Mouse (Mus musculus): ENCODE data around the gene Mpzl1. TPM values are rescaled to one million over a fixed set of nuclear protein-coding genes. Genes with fewer than 3 reads are reported as not detected.
A peak's percentile ranks its signal among the peaks of the same experiment; 100 is the strongest.

The Mpzl1 gene
- polyA plus RNA-seq, 1 experiment = 43.7 TPM

DNA sequence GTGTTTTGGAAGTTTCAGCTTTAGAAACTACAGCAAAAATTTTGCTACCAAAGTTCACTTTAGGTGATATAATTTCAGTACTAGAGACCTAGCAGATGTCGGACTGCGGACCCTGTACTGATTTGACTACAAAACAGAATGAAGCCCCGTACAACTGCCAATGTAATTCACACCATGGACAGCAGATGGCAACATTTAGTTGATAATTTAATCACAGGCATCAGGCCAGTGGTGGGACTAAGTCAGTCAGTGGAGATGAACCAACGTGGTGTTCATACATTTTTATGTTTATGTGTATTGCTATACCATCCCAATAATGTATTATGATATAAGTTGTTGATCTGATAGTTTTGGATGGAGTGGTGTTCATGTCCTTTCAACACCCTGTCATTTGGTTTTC, 26.4 kb upstream of the Mpzl1 start:
- H3K4me1 ChIP-seq (ENCODE audit: control insufficient read depth, insufficient read depth, low read length) = no peaks in the 10 kb centered on the region
- peak; percentile 73 for TF ChIP-seq CTCF (IDR thresholded peaks at IDR 0.05; ENCODE audit: extremely low read depth, insufficient read depth, low read length)
- no peak for TF ChIP-seq POLR2A (IDR thresholded peaks at IDR 0.05; ENCODE audit: extremely low read depth, insufficient read depth, low read length)
- H3K27ac ChIP-seq (ENCODE audit: insufficient read depth, low read length) = no peak overlapping the region
- no peak overlapping the region for H3K4me3 ChIP-seq (ENCODE audit: insufficient read depth, low read length)

DNA sequence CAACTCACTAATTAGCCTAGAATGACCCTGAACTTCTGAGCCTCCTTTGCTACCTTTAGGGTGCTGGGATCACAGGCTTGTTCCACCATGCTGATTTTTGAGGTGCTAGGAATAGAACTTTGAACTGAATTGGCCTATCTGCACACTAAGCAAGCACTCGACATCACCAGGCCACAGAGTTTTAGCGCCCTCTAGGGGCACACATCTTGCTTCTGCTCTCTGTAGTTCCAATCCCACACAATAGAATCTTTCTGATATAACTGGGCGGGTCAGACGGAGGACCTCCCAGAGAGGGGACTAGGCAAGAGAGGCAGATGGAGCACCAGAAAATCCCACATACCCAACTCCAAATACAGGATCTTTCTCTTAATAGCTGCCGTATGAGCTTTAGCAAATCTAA, 24.3 kb upstream of the Mpzl1 start:
- Histone ChIP-seq H3K4me1 (ENCODE audit: control insufficient read depth, insufficient read depth, low read length) (no peaks in the 10 kb centered on the region), H3K27ac (ENCODE audit: insufficient read depth, low read length) (no peak overlapping the region), H3K4me3 (ENCODE audit: insufficient read depth, low read length) (no peak overlapping the region)
- TF ChIP-seq CTCF (IDR thresholded peaks at IDR 0.05; ENCODE audit: extremely low read depth, insufficient read depth, low read length) (peak; percentile 89), POLR2A (IDR thresholded peaks at IDR 0.05; ENCODE audit: extremely low read depth, insufficient read depth, low read length) (no peak)

GRCm38 (mm10) chr1:165655482-165655881, 21.1 kb upstream of the Mpzl1 start:
- H3K4me3 ChIP-seq (ENCODE audit: insufficient read depth, low read length) = no peak overlapping the region
- no peak for TF ChIP-seq CTCF (IDR thresholded peaks at IDR 0.05; ENCODE audit: extremely low read depth, insufficient read depth, low read length)
- TF ChIP-seq POLR2A (IDR thresholded peaks at IDR 0.05; ENCODE audit: extremely low read depth, insufficient read depth, low read length) = no peak

GRCm38 (mm10) chr1:165655022-165655421, 20.7 kb upstream of the Mpzl1 start:
- no peak overlapping the region for H3K4me3 ChIP-seq (ENCODE audit: insufficient read depth, low read length)
- no peak overlapping the region for H3K27ac ChIP-seq (ENCODE audit: insufficient read depth, low read length)
- H3K4me1 ChIP-seq (ENCODE audit: control insufficient read depth, insufficient read depth, low read length) = no peaks in the 10 kb centered on the region
- TF ChIP-seq CTCF (IDR thresholded peaks at IDR 0.05; ENCODE audit: extremely low read depth, insufficient read depth, low read length) (no peak), POLR2A (IDR thresholded peaks at IDR 0.05; ENCODE audit: extremely low read depth, insufficient read depth, low read length) (no peak)

More at GRCm38 (mm10) chr1:165655482-165655881, 21.1 kb upstream of the Mpzl1 start:
- Histone ChIP-seq H3K4me1 (ENCODE audit: control insufficient read depth, insufficient read depth, low read length) (no peaks in the 10 kb centered on the region), H3K27ac (ENCODE audit: insufficient read depth, low read length) (no peak overlapping the region)

GRCm38 (mm10) chr1:165653126-165653885, 19.0 kb upstream of the Mpzl1 start:
- no peak overlapping the region for H3K27ac ChIP-seq (ENCODE audit: insufficient read depth, low read length)
- TF ChIP-seq CTCF (IDR thresholded peaks at IDR 0.05; ENCODE audit: extremely low read depth, insufficient read depth, low read length) (no peak), POLR2A (IDR thresholded peaks at IDR 0.05; ENCODE audit: extremely low read depth, insufficient read depth, low read length) (no peak)
- H3K4me3 ChIP-seq (ENCODE audit: insufficient read depth, low read length) = no peak overlapping the region
- H3K4me1 ChIP-seq (ENCODE audit: control insufficient read depth, insufficient read depth, low read length) = no peaks in the 10 kb centered on the region

DNA sequence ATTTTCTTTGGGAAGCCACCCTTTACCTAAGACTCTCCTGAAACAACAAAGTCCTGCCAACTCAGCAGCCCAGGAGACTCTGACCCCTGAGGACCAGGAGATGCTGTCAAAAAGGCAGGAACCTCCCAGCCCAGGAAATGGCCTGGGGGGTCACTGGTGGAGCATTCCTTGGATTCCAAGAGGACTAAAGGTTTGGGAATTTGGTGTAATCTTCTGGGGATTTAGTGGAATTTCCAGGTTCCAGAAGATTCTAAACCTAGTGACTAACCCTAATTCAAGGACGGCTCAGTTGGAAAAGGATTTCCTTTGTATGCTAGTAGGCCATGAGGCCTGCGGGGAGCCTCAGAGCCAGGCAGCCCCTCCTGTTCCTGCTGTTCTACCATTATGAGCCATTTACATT, 18.2 kb upstream of the Mpzl1 start:
- TF ChIP-seq POLR2A (IDR thresholded peaks at IDR 0.05; ENCODE audit: extremely low read depth, insufficient read depth, low read length) (no peak), CTCF (IDR thresholded peaks at IDR 0.05; ENCODE audit: extremely low read depth, insufficient read depth, low read length) (no peak)
- H3K27ac ChIP-seq (ENCODE audit: insufficient read depth, low read length) = no peak overlapping the region
- no peak overlapping the region for H3K4me3 ChIP-seq (ENCODE audit: insufficient read depth, low read length)
- H3K4me1 ChIP-seq (ENCODE audit: control insufficient read depth, insufficient read depth, low read length) = no peaks in the 10 kb centered on the region

GRCm38 (mm10) chr1:165651158-165651557, 16.8 kb upstream of the Mpzl1 start:
- H3K27ac ChIP-seq (ENCODE audit: insufficient read depth, low read length) = no peak overlapping the region
- no peak overlapping the region for H3K4me3 ChIP-seq (ENCODE audit: insufficient read depth, low read length)
- no peaks in the 10 kb centered on the region for H3K4me1 ChIP-seq (ENCODE audit: control insufficient read depth, insufficient read depth, low read length)
- TF ChIP-seq CTCF (IDR thresholded peaks at IDR 0.05; ENCODE audit: extremely low read depth, insufficient read depth, low read length) = no peak
- TF ChIP-seq POLR2A (IDR thresholded peaks at IDR 0.05; ENCODE audit: extremely low read depth, insufficient read depth, low read length) = no peak

- no peak overlapping the region for H3K27ac ChIP-seq (ENCODE audit: insufficient read depth, low read length)
- no peaks in the 10 kb centered on the region for H3K4me1 ChIP-seq (ENCODE audit: control insufficient read depth, insufficient read depth, low read length)
- H3K4me3 ChIP-seq (ENCODE audit: insufficient read depth, low read length) = no peak overlapping the region
- no peak for TF ChIP-seq CTCF (IDR thresholded peaks at IDR 0.05; ENCODE audit: extremely low read depth, insufficient read depth, low read length)
Measured at GRCm38 (mm10) chr1:165645102-165645501, 10.8 kb upstream of the Mpzl1 start.

DNA sequence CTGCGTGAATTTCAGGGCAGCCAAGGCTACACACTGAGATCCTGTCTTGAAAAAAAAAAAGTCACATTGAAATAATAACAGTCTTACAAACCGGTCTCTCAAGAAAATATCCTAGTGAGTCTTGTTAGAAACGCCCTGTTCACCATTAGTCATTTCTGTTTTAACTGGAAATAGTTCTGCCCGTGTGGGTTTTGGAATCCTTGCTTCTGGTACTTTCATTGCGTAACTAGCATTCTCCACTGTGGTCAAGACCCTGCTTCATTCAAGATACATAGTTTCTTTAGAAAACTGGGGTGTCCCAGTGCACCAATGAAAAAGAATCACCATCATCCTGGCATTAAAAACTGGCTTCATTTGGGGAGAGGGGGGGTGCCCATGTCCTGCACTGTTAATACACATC, 9.4 kb upstream of the Mpzl1 start:
- TF ChIP-seq POLR2A (IDR thresholded peaks at IDR 0.05; ENCODE audit: extremely low read depth, insufficient read depth, low read length) = no peak
- H3K4me3 ChIP-seq (ENCODE audit: insufficient read depth, low read length) = no peak overlapping the region
- no peak overlapping the region for H3K27ac ChIP-seq (ENCODE audit: insufficient read depth, low read length)
- H3K4me1 ChIP-seq (ENCODE audit: control insufficient read depth, insufficient read depth, low read length) = no peaks in the 10 kb centered on the region

DNA sequence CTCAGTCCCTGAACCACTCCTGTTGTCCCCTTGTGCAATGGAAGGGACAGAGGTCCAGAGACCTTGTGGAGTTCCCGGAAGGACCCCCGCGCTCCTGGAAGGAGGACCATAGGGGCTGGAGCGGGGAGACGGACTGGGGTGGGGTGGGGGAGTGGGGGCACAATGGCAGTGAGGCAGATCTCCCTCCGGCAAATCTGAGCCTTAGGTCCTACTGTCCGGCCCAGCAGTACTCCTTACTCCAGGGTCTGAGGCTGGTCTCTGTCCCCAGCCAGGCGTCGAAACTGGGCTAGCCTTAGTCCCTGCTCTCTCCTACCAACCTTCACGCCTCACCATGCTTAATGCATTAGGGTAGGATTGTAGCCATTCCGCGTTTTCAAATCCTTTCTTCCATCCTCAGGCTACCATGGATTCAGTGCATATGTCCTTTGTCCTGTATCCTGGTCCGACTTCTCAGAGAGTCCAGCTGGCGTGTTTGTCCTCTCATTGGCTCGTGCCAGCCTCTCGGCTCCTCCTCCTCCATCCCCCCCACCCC, 8.5 kb upstream of the Mpzl1 start:
- peak overlapping the region; percentile 98 for H3K27ac ChIP-seq (ENCODE audit: insufficient read depth, low read length)
- H3K4me1 ChIP-seq (ENCODE audit: control insufficient read depth, insufficient read depth, low read length) = no peaks in the 10 kb centered on the region
- TF ChIP-seq CTCF (IDR thresholded peaks at IDR 0.05; ENCODE audit: extremely low read depth, insufficient read depth, low read length) (no peak), POLR2A (IDR thresholded peaks at IDR 0.05; ENCODE audit: extremely low read depth, insufficient read depth, low read length) (peak; percentile 46; the same call in 1 of the 2 replicates)
- peak overlapping the region; percentile 91 for H3K4me3 ChIP-seq (ENCODE audit: insufficient read depth, low read length)
